Mouse (Mus musculus): ENCODE results near the gene Rnf135.

DNA sequence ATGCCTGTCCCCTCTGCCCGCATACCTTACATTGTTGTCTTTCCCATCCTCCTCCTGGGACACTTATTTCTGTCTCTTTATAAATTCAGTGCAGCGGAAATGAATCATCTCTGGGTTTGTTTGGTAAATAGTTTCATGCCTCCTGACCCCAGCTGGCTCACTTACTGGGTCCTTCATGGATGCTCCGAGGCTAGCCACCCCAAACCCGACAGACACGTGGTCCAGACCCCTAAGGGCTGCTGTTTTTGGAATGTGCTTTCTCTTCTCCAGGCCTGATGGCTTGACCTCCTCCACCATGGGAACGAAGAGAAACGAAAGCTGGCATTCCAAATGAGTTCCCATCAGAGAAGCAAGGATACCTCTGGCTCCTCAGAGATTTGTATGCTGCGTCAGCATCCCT lies 31.3 kb upstream of the Rnf135 start:
- no peak for TF ChIP-seq CTCF (IDR thresholded peaks at IDR 0.05 in 2 of 3, conservative IDR thresholded peaks at IDR 0.05 in 1 of 3; ENCODE audit: control insufficient read depth in 1 of 3, insufficient read depth in 1 of 3, low read depth in 2 of 3, low read length in 3 of 3, poor library complexity in 1 of 3, severe bottlenecking in 1 of 3)
- no peak for TF ChIP-seq GATA1 (IDR thresholded peaks at IDR 0.05; ENCODE audit: low read depth, low read length)
- TF ChIP-seq CHD2 (IDR thresholded peaks at IDR 0.05; ENCODE audit: low read length), result no peak
- no peak for TF ChIP-seq MXI1 (IDR thresholded peaks at IDR 0.05; ENCODE audit: low read depth, low read length)
- TF ChIP-seq POLR2AphosphoS2 (IDR thresholded peaks at IDR 0.05; ENCODE audit: low read length), result no peak
- TF ChIP-seq UBTF (IDR thresholded peaks at IDR 0.05; ENCODE audit: borderline replicate concordance, insufficient read depth, low read depth, low read length), result no peak
- no peak for TF ChIP-seq MYB (IDR thresholded peaks at IDR 0.05; ENCODE audit: low read depth, low read length)
- TF ChIP-seq POLR2AphosphoS5 (IDR thresholded peaks at IDR 0.05; ENCODE audit: borderline replicate concordance, low read depth, low read length), result no peak
- TF ChIP-seq HCFC1 (IDR thresholded peaks at IDR 0.05; ENCODE audit: low read depth, low read length), result no peak
- no peak for TF ChIP-seq POLR2A (IDR thresholded peaks at IDR 0.05; ENCODE audit: control insufficient read depth in 1 of 2, insufficient read depth in 1 of 2, low read depth in 1 of 2, low read length in 2 of 2, poor library complexity in 1 of 2)
- no peak for TF ChIP-seq JUND (IDR thresholded peaks at IDR 0.05; ENCODE audit: low read depth, low read length)
- no peak for TF ChIP-seq MAFK (IDR thresholded peaks at IDR 0.05; ENCODE audit: borderline replicate concordance, low read depth, low read length)
